Mouse (Mus musculus) G1E-ER4 (cell line): Measurements from ENCODE around the gene Pxk. TPM values are rescaled to one million over a fixed set of nuclear protein-coding genes. Genes with fewer than 3 reads are reported as not detected.

ENCODE experiments used
- GATA1 ChIP-seq: IDR thresholded peaks from one replicate; pipeline ENCODE4 v1.8.0; 2012; ENCODE audit warnings: low read length, inconsistent platforms
- polyA plus RNA-seq: library from polyadenylated mRNA; stranded (reverse); fragments of >175 nt; gene quantifications from 2 replicates; pipeline ENCODE4 v1.2.3, GENCODE M21; 2012

Gene Pxk
- 2.6 and 3.4 TPM in 2 replicates for polyA plus RNA-seq

- TF ChIP-seq GATA1: no peak
Observed at GRCm38 (mm10) chr14:8097978-8098686, at the start of gene Pxk. Gene Pxk, plus strand, starts transcription at chr14:8098211.

GRCm38 (mm10) chr14:8049334-8049733, 48.7 kb upstream of the Pxk start:
- TF ChIP-seq GATA1: no peak

GRCm38 (mm10) chr14:8051869-8052268, 46.1 kb upstream of the Pxk start:
- no peak for TF ChIP-seq GATA1

- no peak for TF ChIP-seq GATA1
Observed at GRCm38 (mm10) chr14:8052661-8053060, 45.4 kb upstream of the Pxk start.

- no peak for TF ChIP-seq GATA1
Observed at GRCm38 (mm10) chr14:8054310-8055102, 43.5 kb upstream of the Pxk start.

GRCm38 (mm10) chr14:8056076-8056475, 41.9 kb upstream of the Pxk start:
- no peak for TF ChIP-seq GATA1

- TF ChIP-seq GATA1: no peak
Observed at GRCm38 (mm10) chr14:8059938-8060337, 38.1 kb upstream of the Pxk start.

- TF ChIP-seq GATA1: no peak
Observed at GRCm38 (mm10) chr14:8062076-8062475, 35.9 kb upstream of the Pxk start.

GRCm38 (mm10) chr14:8062537-8063301, 35.3 kb upstream of the Pxk start:
- TF ChIP-seq GATA1: no peak

- peak; percentile 65 for TF ChIP-seq GATA1
Observed at GRCm38 (mm10) chr14:8063835-8064785, 33.9 kb upstream of the Pxk start.

GRCm38 (mm10) chr14:8080165-8080679, 17.8 kb upstream of the Pxk start, which contains the start of gene Rpp14:
Gene Rpp14, plus strand, starts transcription at chr14:8080367.
- no peak for TF ChIP-seq GATA1

GRCm38 (mm10) chr14:8080718-8081117, 17.3 kb upstream of the Pxk start:
- no peak for TF ChIP-seq GATA1

- TF ChIP-seq GATA1: no peak
Observed at GRCm38 (mm10) chr14:8082949-8083348, 15.1 kb upstream of the Pxk start.

GRCm38 (mm10) chr14:8089016-8089415, 9.0 kb upstream of the Pxk start:
- TF ChIP-seq GATA1: no peak

- TF ChIP-seq GATA1: no peak
Observed at GRCm38 (mm10) chr14:8092573-8092972, 5.4 kb upstream of the Pxk start.

GRCm38 (mm10) chr14:8093427-8093826, 4.6 kb upstream of the Pxk start:
- no peak for TF ChIP-seq GATA1
